Mouse (Mus musculus) left cerebral cortex, postnatal 36 days (tissue): ENCODE results near the gene Amotl2. TPM values are rescaled to one million over a fixed set of nuclear protein-coding genes. Genes with fewer than 3 reads are reported as not detected.
A peak's percentile ranks its signal among the peaks of the same experiment; 100 is the strongest.

Experiments used
- DNase-seq, 2 experiments: peaks; one replicate each; pipeline ENCODE4 v3.0.0; 2021 to 2022; ENCODE audit warnings: low spot score in 2 of 2, mixed read lengths in 1 of 2
- intact Hi-C: fragments of 180-260 bp; cut with DNase I; formaldehyde crosslinking; loops from one replicate; pipeline ENCODE4 v1.15.1; 2025
- total RNA-seq, 2 experiments: library from RNA; stranded (reverse); gene quantifications; 2 replicates each; pipeline ENCODE4 v1.2.3; 2021

Amotl2 gene
- total RNA-seq, 2 experiments from 2014 or later, result 18.5 to 24.3 TPM

- peak; percentile 60 to 63 for DNase-seq
- intact Hi-C loops, result loop anchor here (2.0 to 5.0 kb wide), 3 partner anchors 61 to 149 kb away; partner anchors contain the start of genes Anapc13 and Cep63
Observed at GRCm38 (mm10) chr9:102717886-102718643, 1.6 kb downstream of the Amotl2 start.

GRCm38 (mm10) chr9:102718676-102719075, 2.2 kb downstream of the Amotl2 start:
- DNase-seq, result peak; percentile 28 to 31
- intact Hi-C loops, result loop anchor here (5.0 kb wide), 2 partner anchors 91 to 149 kb away; partner anchors contain the start of genes Anapc13 and Cep63

- intact Hi-C loops, result loop anchor here (5.0 kb wide), 2 partner anchors 92 to 148 kb away; partner anchors contain the start of genes Anapc13 and Cep63
Observed at GRCm38 (mm10) chr9:102719085-102719484, 2.6 kb downstream of the Amotl2 start.

DNA sequence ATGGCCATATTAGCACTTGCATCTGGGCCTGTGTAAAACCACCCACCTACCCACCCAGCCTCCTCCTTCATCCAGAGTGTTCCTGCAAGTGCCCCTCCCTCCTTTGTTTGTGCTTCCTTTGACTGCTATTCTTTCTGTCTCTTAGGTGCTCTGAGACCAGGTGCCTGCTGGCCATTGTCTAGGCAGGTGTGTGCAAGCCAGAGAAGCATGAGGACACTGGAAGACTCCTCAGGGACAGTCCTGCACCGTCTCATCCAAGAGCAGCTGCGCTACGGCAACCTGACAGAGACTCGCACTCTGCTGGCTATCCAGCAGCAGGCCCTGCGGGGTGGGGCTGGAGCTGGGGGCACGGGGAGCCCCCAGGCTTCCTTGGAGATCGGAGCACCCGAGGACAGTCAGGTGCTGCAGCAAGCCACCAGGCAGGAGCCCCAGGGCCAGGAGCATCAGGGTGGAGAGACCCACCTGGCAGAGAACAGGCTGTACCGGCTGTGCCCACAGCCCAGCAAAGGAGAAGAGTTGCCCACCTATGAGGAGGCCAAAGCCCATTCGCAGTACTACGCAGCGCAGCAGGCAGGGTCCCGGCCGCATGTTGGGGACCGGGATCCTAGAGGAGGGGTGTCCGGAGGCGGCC, 3.6 kb downstream of the Amotl2 start:
- no peak for DNase-seq
- intact Hi-C loops, result loop anchor here (5.0 kb wide), 2 partner anchors 93 to 147 kb away; partner anchors contain the start of genes Anapc13 and Cep63

More at GRCm38 (mm10) chr9:102719085-102719484, 2.6 kb downstream of the Amotl2 start:
- no peak for DNase-seq

DNA sequence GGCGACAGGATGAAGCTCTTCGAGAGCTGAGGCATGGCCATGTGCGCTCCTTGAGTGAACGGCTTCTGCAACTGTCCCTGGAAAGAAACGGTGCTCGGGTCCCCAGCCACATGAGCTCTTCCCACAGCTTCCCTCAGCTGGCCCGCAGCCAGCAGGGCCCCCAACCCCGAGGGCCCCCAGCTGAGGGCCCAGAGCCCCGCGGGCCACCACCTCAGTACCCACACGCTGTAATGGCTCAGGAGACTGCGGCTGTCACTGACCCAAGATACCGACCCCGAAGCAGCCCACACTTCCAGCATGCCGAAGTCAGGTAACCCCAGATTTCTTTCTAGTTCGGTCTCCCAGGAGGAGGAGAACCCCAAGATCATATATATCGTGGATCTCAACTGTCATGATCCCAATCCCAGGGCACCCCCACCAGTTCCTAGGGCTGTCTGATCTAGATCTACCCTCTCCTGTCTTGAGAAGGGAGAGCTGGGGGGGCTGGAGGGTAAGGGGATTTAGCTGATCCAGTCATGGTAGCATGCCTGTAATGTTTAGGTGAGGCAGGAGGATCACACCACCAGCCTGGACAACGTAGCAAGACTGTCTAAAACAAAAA, 4.2 kb downstream of the Amotl2 start:
- intact Hi-C loops, result no loop called here
- no peak for DNase-seq

GRCm38 (mm10) chr9:102721406-102721978, 5.0 kb downstream of the Amotl2 start:
- DNase-seq, result no peak
- intact Hi-C loops, result no loop called here

- intact Hi-C loops, result no loop called here
- DNase-seq, result no peak
Observed at GRCm38 (mm10) chr9:102722071-102722561, 5.6 kb downstream of the Amotl2 start.

DNA sequence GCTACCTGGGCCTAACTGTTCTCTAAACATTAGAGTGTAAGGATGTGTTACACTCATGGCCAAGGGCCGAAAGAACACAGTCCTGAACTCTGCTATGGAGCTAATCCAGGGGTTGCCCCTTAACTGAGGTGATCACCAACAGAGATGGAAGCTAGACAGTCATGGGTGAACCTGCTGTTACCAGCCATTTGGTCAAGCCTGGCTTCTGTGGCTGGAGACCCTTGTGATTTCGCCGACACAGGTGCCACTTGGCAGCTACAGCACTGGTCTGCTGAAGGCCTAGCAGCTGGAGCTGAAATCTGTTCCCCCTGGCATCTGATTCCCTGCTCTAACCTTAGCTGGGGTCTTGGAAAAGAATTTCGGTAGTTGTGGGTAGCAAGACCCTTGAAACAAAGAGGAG, 6.3 kb downstream of the Amotl2 start:
- no peak for DNase-seq
- intact Hi-C loops, result no loop called here

DNA sequence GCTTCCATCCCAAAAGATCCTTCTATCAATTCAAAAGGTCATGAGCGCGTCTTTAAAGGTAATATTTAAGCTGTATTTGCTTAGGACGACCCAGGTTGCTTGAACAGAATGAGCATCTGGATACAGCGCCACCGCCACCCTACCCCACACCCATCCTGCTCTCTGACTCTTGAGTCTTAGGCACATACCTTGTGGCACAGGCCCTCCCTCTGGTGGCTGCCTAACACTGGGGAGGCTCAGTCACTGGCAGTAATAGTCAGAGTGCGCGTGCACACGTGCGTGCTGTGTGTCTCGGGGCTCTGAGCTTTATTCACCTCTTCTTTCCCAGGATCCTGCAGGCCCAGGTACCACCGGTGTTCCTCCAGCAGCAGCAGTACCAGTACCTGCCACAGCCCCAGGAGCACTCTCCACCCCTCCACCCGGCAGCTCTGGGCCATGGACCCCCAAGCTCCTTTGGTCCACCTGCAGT, 6.8 kb downstream of the Amotl2 start:
- no peak for DNase-seq
- intact Hi-C loops, result no loop called here

- DNase-seq, result peak; percentile 58 to 59
- intact Hi-C loops, result no loop called here
Observed at GRCm38 (mm10) chr9:102723990-102724461, 7.6 kb downstream of the Amotl2 start.

- intact Hi-C loops, result no loop called here
Observed at GRCm38 (mm10) chr9:102724942-102725341, 8.5 kb downstream of the Amotl2 start.

DNA sequence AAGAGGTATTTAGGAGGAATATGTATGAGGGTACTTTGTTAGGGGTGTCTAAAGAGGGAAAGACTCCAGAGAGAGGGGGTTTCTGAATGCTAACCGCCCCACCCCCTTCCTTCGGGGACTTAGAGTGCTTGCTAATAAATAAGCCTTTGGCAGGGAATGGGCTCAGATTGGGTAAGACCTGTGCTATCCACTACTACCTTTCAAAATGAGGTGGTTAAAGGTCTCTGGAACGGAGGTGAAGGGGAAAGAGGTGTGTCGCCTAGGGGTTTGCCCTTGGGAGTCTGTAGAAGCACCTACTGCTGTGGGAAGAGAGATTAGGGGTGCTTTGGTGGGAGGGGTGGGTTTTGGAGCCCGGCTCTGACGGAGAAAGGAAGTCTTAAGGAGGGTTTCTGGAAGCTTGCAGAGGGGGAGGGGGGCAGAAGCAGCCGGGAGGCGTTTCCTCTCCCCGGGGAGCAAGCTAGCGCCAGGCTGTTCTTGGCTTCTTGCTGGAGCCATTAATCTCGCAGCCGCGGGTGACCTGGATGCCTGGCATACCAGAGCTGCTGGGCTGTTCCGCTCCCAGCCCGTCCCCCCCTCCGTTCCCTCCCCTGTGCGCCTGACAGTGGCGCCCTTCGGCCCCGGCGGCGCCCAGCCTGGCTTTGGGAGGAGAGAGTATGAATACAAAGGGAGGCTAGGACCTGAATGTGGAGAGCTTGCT, 9.6 kb downstream of the Amotl2 start:
- intact Hi-C loops, result no loop called here
- DNase-seq, result peak; percentile 27 to 56

More at GRCm38 (mm10) chr9:102724942-102725341, 8.5 kb downstream of the Amotl2 start:
- no peak for DNase-seq

- DNase-seq, result no peak
- intact Hi-C loops, result no loop called here
Observed at GRCm38 (mm10) chr9:102726811-102727210, 10.3 kb downstream of the Amotl2 start.

DNA sequence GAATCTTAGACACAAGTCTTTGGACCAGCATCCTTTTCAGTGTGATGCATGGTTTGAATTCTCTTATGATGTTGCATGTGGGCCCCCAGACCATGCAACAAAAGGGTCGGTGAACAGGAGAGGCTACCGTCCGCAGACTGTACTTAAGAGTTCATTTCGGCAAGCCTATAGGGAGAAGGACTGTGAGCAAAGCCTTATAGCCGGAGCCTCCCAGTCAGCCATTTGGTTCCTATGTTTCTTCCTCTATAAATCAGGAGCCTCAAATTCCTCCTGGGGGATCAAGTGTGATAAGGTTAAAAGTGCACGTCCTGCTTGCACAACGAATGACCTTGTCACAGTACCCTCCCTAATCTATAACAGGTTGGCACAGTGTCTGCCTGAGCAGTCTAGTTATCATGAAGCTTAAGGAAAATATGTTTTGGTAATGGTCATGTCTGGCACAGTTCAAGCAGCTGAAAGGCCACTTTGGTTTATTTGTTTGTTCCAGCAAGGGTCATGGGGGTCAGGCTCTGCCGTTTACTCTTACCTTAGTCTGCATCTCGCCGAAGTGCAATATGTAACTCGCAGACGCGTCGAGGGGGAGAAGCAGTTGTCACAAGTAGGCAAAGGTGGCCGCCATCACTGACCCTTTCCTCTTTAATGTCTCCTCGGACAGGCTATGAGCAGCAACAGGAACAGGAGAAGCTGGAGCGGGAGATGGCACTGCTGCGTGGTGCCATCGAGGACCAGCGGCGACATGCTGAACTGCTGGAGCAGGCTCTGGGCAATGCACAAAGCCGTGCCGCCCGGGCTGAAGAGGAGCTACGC, 11.4 kb downstream of the Amotl2 start:
- no peak for DNase-seq
- intact Hi-C loops, result no loop called here

DNA sequence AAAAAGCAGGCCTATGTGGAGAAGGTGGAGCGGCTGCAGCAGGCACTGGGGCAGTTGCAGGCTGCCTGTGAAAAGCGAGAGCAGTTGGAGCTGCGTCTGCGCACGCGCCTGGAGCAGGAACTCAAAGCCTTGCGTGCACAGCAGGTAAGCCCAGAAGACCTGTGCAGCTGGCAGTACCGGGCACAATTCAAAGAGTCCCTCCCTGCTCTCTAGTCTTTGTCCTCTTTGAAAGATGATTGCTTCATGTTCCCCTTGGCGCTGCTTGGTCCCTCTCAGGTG, 11.9 kb downstream of the Amotl2 start:
- intact Hi-C loops, result no loop called here
- DNase-seq, result no peak

DNA sequence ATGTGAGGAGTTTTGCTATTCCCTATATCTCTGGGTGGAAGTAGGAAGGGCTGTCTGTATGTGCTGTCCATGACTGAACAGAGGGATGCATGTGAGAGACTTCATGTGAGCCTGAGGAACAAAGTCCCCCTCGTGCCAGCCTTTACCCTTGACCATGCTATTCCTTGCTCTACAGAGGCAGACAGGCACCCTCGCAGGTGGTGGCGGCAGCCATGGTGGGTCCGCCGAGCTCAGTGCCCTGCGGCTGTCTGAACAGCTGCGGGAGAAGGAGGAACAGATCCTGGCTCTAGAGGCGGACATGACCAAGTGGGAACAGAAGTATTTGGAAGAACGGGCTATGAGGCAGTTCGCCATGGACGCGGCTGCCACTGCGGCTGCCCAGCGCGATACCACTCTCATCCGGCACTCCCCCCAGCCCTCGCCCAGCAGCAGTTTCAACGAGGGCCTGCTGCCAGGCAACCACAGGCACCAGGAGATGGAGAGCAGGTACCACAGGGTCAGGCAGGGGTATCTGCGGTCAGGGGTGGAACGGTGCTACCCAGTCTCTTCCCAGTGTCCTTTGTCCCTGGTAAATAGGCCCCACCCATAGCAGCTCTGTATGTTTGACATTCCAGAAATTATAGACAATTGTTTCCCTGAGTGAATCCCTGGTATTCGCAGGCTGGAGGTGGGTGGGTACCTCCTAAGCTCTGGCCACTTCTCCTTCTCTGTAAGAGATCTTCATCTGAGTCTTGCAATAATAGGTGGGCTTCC, 12.8 kb downstream of the Amotl2 start:
- intact Hi-C loops, result no loop called here
- DNase-seq, result no peak

DNA sequence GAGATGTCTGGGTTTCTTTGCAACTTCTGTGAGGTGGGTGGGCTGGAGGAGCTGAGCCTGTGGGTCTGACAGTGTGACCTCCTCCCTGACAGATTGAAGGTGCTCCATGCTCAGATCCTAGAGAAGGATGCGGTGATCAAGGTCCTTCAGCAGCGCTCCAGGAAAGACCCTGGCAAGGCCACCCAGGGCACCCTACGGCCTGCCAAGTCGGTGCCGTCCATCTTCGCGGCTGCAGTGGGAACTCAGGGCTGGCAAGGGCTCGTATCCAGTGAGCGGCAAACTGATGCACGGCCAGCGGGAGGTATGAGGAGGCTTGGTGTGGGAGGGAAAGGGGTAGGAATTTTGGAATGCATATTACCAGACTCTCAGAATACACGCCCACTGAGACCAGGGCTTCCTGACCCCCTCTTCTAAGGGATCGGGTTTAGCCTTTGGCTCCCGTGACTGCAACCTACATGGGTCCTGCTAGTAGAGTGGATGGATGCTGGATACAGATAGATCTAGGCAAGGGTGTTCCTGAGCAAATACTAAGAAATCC, 13.5 kb downstream of the Amotl2 start:
- no peak for DNase-seq
- intact Hi-C loops, result no loop called here
